ENCODE assay signal across 8 mouse cellular contexts in the genomic region with DNA sequence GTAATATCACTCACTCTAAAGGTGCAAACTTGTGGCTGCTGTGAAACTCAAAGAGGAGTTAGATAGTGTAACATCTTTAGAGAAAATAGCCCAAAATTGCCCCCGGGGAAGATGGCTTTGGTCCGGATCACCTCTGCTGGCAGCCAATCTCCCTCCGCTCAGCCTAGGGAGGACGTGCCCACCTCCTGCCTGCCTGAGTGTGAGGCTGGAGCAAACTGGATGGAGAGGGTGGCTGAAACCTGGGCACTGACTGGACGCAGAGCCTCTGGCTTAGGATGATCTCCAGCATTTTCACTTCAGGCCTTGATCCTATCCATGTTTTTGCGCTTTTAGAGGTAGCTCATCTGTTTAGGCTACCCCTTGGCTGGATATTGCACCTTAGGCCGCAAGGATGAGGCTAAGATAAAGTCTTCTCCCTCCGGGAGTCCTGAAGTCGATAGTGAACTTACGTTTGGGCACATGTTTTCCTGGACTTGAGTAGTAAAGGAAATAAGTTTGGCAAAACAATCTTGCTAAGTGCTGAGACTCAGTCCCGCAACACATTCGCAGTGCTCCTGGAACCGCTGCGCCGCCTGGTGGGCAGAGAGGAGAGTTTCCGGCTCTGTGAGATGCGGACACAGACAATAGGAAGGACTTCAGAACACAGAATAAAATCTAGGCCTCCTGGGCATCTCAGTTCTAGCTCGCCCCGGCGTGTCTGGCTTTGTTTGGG. TPM values are rescaled to one million over a fixed set of nuclear protein-coding genes. Genes with fewer than 3 reads are reported as not detected.
A peak's percentile ranks its signal among the peaks of the same experiment; 100 is the strongest.
DNase-seq lines count a peak whose midpoint lies in the region; ATAC-seq and TF ChIP-seq lines count a peak whose summit lies in the region.

No protein-coding gene starts in this region.

- peak; percentile 92 for DNase-seq in CD4-positive, CD25-positive, alpha-beta regulatory T cell, adult 2 months (ENCODE audit: low read depth, low spot score)
- peak; percentile 90 for DNase-seq in brain, adult 2 months (ENCODE audit: low read depth, low spot score)
- peak; percentile 83 for DNase-seq in forebrain, embryonic 10.5 days (ENCODE audit: extremely low spot score, low spot score)
- DNase-seq in kidney, postnatal 25 days = peak; percentile 86 to 90
- DNase-seq in lung, adult 18-20 months = peak; percentile 88 to 92

- H3K4me2 ChIP-seq in heart, embryonic 16.5 days (ENCODE audit: low read depth, low read length) = peak overlapping the region; percentile 98
- H3K4me2 ChIP-seq in neural tube, embryonic 13.5 days = peak overlapping the region; percentile 94

- no peak overlapping the region; the same call in 1 of the 2 replicates for H3K9ac ChIP-seq in heart, embryonic 16.5 days (ENCODE audit: low read length)
- H3K9ac ChIP-seq in neural tube, embryonic 13.5 days = peak overlapping the region; percentile 72

- no peak for ATAC-seq in heart, embryonic 16.5 days (replicated peaks; ENCODE audit: extremely low read depth, insufficient read depth, low FRiP score)
- ATAC-seq in neural tube, embryonic 13.5 days (ENCODE audit: low read depth) = no peak

- H3K27ac ChIP-seq in forebrain, embryonic 10.5 days = peak overlapping the region; percentile 66
- H3K27ac ChIP-seq in heart, embryonic 16.5 days (ENCODE audit: low read length) = peak overlapping the region; percentile 91
- H3K27ac ChIP-seq in neural tube, embryonic 13.5 days (replicated peaks) = no peak overlapping the region; the same call in 1 of the 2 replicates
- H3K27ac ChIP-seq in testis, adult 2 months (ENCODE audit: control insufficient read depth, insufficient read depth, low read depth, low read length) = no peak overlapping the region

- H3K9me3 ChIP-seq in forebrain, embryonic 10.5 days = no peaks in the 10 kb centered on the region
- no peaks in the 10 kb centered on the region for H3K9me3 ChIP-seq in heart, embryonic 16.5 days (replicated peaks; ENCODE audit: control insufficient read depth, low read length)
- H3K9me3 ChIP-seq in neural tube, embryonic 13.5 days = no peaks in the 10 kb centered on the region

- TF ChIP-seq CTCF in testis, adult 2 months (IDR thresholded peaks at IDR 0.05; ENCODE audit: control insufficient read depth, insufficient read depth, insufficient replicate concordance, low read depth, low read length) = peak; percentile 89

- no peaks in the 10 kb centered on the region for H3K36me3 ChIP-seq in forebrain, embryonic 10.5 days (replicated peaks)
- H3K36me3 ChIP-seq in heart, embryonic 16.5 days (ENCODE audit: control insufficient read depth, insufficient read depth) = no peaks in the 10 kb centered on the region
- H3K36me3 ChIP-seq in neural tube, embryonic 13.5 days = no peaks in the 10 kb centered on the region
- no peaks in the 10 kb centered on the region for H3K36me3 ChIP-seq in testis, adult 2 months (ENCODE audit: control insufficient read depth, insufficient read depth, low read length)

- peak overlapping the region; percentile 61 for H3K4me3 ChIP-seq in forebrain, embryonic 10.5 days
- peak overlapping the region; percentile 69 for H3K4me3 ChIP-seq in heart, embryonic 16.5 days (ENCODE audit: low read length)
- peak overlapping the region; percentile 49 for H3K4me3 ChIP-seq in neural tube, embryonic 13.5 days
- peak overlapping the region; percentile 51; the same call in 1 of the 2 replicates for H3K4me3 ChIP-seq in testis, adult 2 months (ENCODE audit: control insufficient read depth, low read depth, low read length)

- no peak for TF ChIP-seq POLR2A in testis, adult 2 months (IDR thresholded peaks at IDR 0.05; ENCODE audit: control insufficient read depth, low read depth, low read length)

- peaks cover 68% of the 10 kb centered on the region for H3K27me3 ChIP-seq in forebrain, embryonic 10.5 days (ENCODE audit: poor library complexity, severe bottlenecking)
- H3K27me3 ChIP-seq in heart, embryonic 16.5 days (ENCODE audit: control insufficient read depth, insufficient read depth, low read length) = peaks cover 2% of the 10 kb centered on the region; the same call in 1 of the 2 replicates
- H3K27me3 ChIP-seq in neural tube, embryonic 13.5 days = peaks cover 42% of the 10 kb centered on the region
- H3K27me3 ChIP-seq in testis, adult 2 months (ENCODE audit: control insufficient read depth, insufficient read depth, low read length) = no peaks in the 10 kb centered on the region

- peaks cover 73% of the 10 kb centered on the region for H3K4me1 ChIP-seq in forebrain, embryonic 10.5 days
- H3K4me1 ChIP-seq in heart, embryonic 16.5 days (ENCODE audit: control insufficient read depth, insufficient read depth, low read length) = peaks cover 25% of the 10 kb centered on the region
- peaks cover 60% of the 10 kb centered on the region for H3K4me1 ChIP-seq in neural tube, embryonic 13.5 days (replicated peaks)
- H3K4me1 ChIP-seq in testis, adult 2 months (ENCODE audit: control insufficient read depth, insufficient read depth, low read length) = no peaks in the 10 kb centered on the region; the same call in 1 of the 2 replicates

- WGBS in forebrain, embryonic 10.5 days = 12% methylated on average over 20 of the region's 20 CpGs
- 13% methylated on average over 20 of the region's 20 CpGs for WGBS in heart, embryonic 16.5 days
- WGBS in neural tube, embryonic 13.5 days = 12% methylated on average over 20 of the region's 20 CpGs

RNA-seq across cellular contexts. Expression of a gene that starts 0.8 kb away (rescaled TPM):
- polyA plus RNA-seq in forebrain, embryonic 10.5 days (2016; fragmentation: Nextera tagmentation; extraction: Ambion mirVana) = 12.9 and 13.2 TPM in 2 replicates
- polyA plus RNA-seq in heart, embryonic 16.5 days (2015; fragmentation: Nextera tagmentation; extraction: Ambion mirVana) = 34.4 and 45.5 TPM in 2 replicates
- polyA plus RNA-seq in neural tube, embryonic 13.5 days (2015; fragmentation: Nextera tagmentation; extraction: Ambion mirVana) = 12.5 and 14.5 TPM in 2 replicates
- polyA plus RNA-seq in testis, adult 2 months (2012; rRNA removed) = 1.1 and 1.7 TPM in 2 replicates

RNA-seq across cellular contexts. Expression of a gene that starts 11.4 kb away (rescaled TPM):
- 25.1 and 26.0 TPM in 2 replicates for polyA plus RNA-seq in forebrain, embryonic 10.5 days (2016; fragmentation: Nextera tagmentation; extraction: Ambion mirVana)
- 44.8 and 51.1 TPM in 2 replicates for polyA plus RNA-seq in heart, embryonic 16.5 days (2015; fragmentation: Nextera tagmentation; extraction: Ambion mirVana)
- 44.0 and 45.5 TPM in 2 replicates for polyA plus RNA-seq in neural tube, embryonic 13.5 days (2015; fragmentation: Nextera tagmentation; extraction: Ambion mirVana)
- polyA plus RNA-seq in testis, adult 2 months (2012; rRNA removed) = 9.7 and 12.7 TPM in 2 replicates

RNA-seq across cellular contexts. Expression of a gene that starts 22.6 kb away (rescaled TPM):
- 76.7 and 78.6 TPM in 2 replicates for polyA plus RNA-seq in forebrain, embryonic 10.5 days (2016; fragmentation: Nextera tagmentation; extraction: Ambion mirVana)
- 65.3 and 79.6 TPM in 2 replicates for polyA plus RNA-seq in heart, embryonic 16.5 days (2015; fragmentation: Nextera tagmentation; extraction: Ambion mirVana)
- 76.9 and 81.4 TPM in 2 replicates for polyA plus RNA-seq in neural tube, embryonic 13.5 days (2015; fragmentation: Nextera tagmentation; extraction: Ambion mirVana)
- polyA plus RNA-seq in testis, adult 2 months (2012; rRNA removed) = 42.2 and 53.9 TPM in 2 replicates

RNA-seq across cellular contexts. Expression of a gene that starts 35.6 kb away (rescaled TPM):
- polyA plus RNA-seq in forebrain, embryonic 10.5 days (2016; fragmentation: Nextera tagmentation; extraction: Ambion mirVana) = 4.4 and 5.4 TPM in 2 replicates
- 1.1 and 1.3 TPM in 2 replicates for polyA plus RNA-seq in heart, embryonic 16.5 days (2015; fragmentation: Nextera tagmentation; extraction: Ambion mirVana)
- polyA plus RNA-seq in neural tube, embryonic 13.5 days (2015; fragmentation: Nextera tagmentation; extraction: Ambion mirVana) = 55.8 and 55.9 TPM in 2 replicates
- 27.7 and 27.9 TPM in 2 replicates for polyA plus RNA-seq in testis, adult 2 months (2012; rRNA removed)

RNA-seq across cellular contexts. Expression of a gene that starts 36.0 kb away (rescaled TPM):
- polyA plus RNA-seq in forebrain, embryonic 10.5 days (2016; fragmentation: Nextera tagmentation; extraction: Ambion mirVana) = 260 and 275 TPM in 2 replicates
- polyA plus RNA-seq in heart, embryonic 16.5 days (2015; fragmentation: Nextera tagmentation; extraction: Ambion mirVana) = 202 and 234 TPM in 2 replicates
- polyA plus RNA-seq in neural tube, embryonic 13.5 days (2015; fragmentation: Nextera tagmentation; extraction: Ambion mirVana) = 248 and 258 TPM in 2 replicates
- polyA plus RNA-seq in testis, adult 2 months (2012; rRNA removed) = 30.7 and 43.7 TPM in 2 replicates

Comparison
In these comparisons a context has a peak if more than half of its experiments do, and no peak if none do; other contexts are left out.
1. H3K27ac ChIP-seq: peak in forebrain, embryonic 10.5 days (single experiment) and heart, embryonic 16.5 days (single experiment); none in neural tube, embryonic 13.5 days (single experiment) and testis, adult 2 months (single experiment).
2. Peak in every context shown above with its lines, with median percentiles within 50 percentile points of each other: DNase-seq and H3K4me3 ChIP-seq.